Mouse (Mus musculus): Measurements from ENCODE around the gene Dbt.

DNA sequence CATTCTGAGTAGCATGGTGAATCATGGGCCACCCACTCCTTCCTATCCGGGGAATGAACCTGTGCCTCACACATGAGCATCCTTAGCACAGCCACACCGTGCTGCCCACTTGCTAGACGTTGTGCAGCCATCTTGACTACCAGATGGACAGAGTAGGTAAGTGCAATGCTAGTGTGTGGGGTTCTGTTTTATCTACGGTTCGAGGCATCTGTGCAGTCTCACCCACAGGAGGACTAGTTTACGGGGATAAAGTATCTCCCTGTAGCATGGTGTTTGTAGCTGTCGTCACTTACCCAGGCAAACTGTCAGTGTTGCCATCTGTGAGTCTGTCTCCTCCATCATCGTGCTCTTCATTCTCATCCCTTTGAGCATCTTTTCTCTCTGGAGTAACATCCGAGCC is 69.3 kb downstream of the Dbt start:
- no peak for TF ChIP-seq CTCF (IDR thresholded peaks at IDR 0.05; ENCODE audit: extremely low read depth, insufficient read depth, insufficient read length, insufficient replicate concordance)
- no peak for TF ChIP-seq POLR2A (IDR thresholded peaks at IDR 0.05; ENCODE audit: low read depth, low read length)
